Mouse (Mus musculus): ENCODE measurements around the gene Adgrf1. TPM values are rescaled to one million over a fixed set of nuclear protein-coding genes. Genes with fewer than 3 reads are reported as not detected.

Adgrf1 gene
- polyA plus RNA-seq, 1 experiment from 2014 or later = not detected

DNA sequence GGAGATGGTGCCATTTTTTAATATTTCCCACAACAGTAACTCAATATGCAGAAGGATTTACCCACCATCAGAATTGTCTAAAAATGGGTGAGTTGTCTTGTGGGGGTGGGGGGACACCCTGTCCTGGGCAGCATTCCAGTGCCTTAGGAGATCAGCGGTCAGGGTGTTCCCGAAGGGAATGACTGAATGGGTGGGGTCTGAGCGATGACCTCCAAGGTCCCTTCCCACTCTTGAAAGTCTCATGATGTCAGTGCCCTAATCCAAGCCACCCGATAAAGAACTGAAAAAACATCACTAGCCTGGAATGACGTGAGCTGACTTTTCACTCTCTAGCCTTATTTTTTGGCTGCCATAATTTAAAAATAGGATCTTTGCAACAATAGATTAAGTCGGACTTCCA, 95.2 kb downstream of the Adgrf1 start:
- Histone ChIP-seq H3K4me1 (replicated peaks; ENCODE audit: control insufficient read depth, insufficient read depth, low read length) (no peaks in the 10 kb centered on the region), H3K4me2 (replicated peaks) (no peak overlapping the region), H3K36me3 (replicated peaks; ENCODE audit: control insufficient read depth, insufficient read depth) (no peaks in the 10 kb centered on the region), H3K9me3 (ENCODE audit: control insufficient read depth, low read length) (no peaks in the 10 kb centered on the region), H3K9ac (no peak overlapping the region), H3K4me3 (replicated peaks; ENCODE audit: low read length) (no peak overlapping the region), H3K27ac (no peak overlapping the region), H3K27me3 (ENCODE audit: control insufficient read depth, insufficient read depth, low read length) (no peaks in the 10 kb centered on the region)
- WGBS = 94% methylated on average over 6 of the region's 6 CpGs
- DNase-seq (ENCODE audit: low spot score) (no peak), ATAC-seq (ENCODE audit: low FRiP score) (no peak)

DNA sequence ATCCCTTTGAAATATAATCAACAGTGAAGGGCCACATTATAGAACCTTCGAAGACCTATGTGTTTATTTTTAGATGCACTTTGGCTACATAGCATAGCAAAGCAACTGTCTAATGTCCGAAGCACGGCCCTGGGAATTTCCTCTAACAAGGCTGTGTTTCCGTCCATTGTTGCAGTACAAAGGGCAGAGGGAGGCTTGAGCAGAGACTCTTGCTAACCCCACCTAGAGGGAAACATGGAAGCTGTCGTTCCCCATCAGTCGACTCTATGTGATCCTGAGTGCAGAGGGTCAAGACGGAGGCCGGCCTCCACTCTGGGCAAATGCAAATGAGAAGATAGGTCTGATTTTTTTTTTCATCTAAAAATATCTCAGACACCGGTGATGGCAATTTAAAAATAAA, 96.4 kb downstream of the Adgrf1 start:
- ATAC-seq (ENCODE audit: low FRiP score) (no peak), DNase-seq (ENCODE audit: low spot score) (no peak)
- Histone ChIP-seq H3K9me3 (ENCODE audit: control insufficient read depth, low read length) (no peaks in the 10 kb centered on the region), H3K9ac (no peak overlapping the region), H3K4me1 (replicated peaks; ENCODE audit: control insufficient read depth, insufficient read depth, low read length) (no peaks in the 10 kb centered on the region), H3K4me2 (replicated peaks) (no peak overlapping the region), H3K36me3 (replicated peaks; ENCODE audit: control insufficient read depth, insufficient read depth) (no peaks in the 10 kb centered on the region), H3K27ac (no peak overlapping the region), H3K4me3 (replicated peaks; ENCODE audit: low read length) (no peak overlapping the region), H3K27me3 (ENCODE audit: control insufficient read depth, insufficient read depth, low read length) (no peaks in the 10 kb centered on the region)
- 50% methylated on average over 9 of the region's 9 CpGs for WGBS

DNA sequence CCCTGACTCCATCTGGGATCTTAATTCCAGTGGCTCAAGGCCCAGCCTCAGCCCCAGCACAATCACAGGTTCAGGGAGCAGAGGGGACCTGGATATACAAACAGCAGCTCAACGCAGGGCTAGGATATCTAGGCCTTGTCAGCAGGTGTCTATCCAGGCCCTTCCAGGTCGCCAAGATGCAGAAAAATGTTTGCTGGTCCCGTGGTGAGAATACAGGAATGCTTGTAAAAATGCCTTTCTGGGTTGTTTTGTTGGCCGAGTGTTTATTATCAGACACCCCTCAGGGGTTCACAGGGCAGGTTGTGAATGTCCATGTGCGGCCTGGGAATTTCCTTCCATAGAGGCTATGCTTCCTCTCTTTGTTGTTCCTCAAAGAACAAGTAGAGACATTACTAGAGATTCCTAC, 98.0 kb downstream of the Adgrf1 start:
- no peaks in the 10 kb centered on the region for H3K4me1 ChIP-seq (replicated peaks; ENCODE audit: control insufficient read depth, insufficient read depth, low read length)
- no peaks in the 10 kb centered on the region for H3K9me3 ChIP-seq (ENCODE audit: control insufficient read depth, low read length)
- H3K4me3 ChIP-seq (replicated peaks; ENCODE audit: low read length) = no peak overlapping the region
- no peaks in the 10 kb centered on the region for H3K36me3 ChIP-seq (replicated peaks; ENCODE audit: control insufficient read depth, insufficient read depth)
- no peak overlapping the region for H3K27ac ChIP-seq
- ATAC-seq (ENCODE audit: low FRiP score) (no peak), DNase-seq (ENCODE audit: low spot score) (no peak)
- no peaks in the 10 kb centered on the region for H3K27me3 ChIP-seq (ENCODE audit: control insufficient read depth, insufficient read depth, low read length)
- H3K4me2 ChIP-seq (replicated peaks) = no peak overlapping the region
- 68% methylated on average over 5 of the region's 5 CpGs for WGBS
- no peak overlapping the region for H3K9ac ChIP-seq

DNA sequence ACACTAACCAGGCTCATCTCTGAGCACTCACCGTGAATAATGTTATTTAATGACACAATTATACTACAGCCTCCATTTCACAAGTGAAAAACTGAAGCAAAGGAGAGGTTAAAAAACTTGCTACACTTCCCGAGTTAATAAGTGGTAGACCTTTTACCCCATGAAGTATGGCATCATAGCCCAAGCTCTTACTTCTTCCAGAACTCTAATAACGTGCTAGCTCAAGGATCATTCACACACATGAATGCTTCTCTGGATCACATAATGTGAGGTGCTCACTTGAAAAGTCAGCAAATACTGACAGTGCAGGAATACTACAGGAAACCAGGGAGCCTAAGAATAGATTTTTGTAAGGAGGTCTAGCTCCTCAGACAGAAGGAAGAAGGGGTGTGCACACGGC, 102.5 kb downstream of the Adgrf1 start:
- no peak for ATAC-seq (ENCODE audit: low FRiP score)
- Histone ChIP-seq H3K9me3 (ENCODE audit: control insufficient read depth, low read length) (no peaks in the 10 kb centered on the region), H3K36me3 (replicated peaks; ENCODE audit: control insufficient read depth, insufficient read depth) (no peaks in the 10 kb centered on the region), H3K4me1 (replicated peaks; ENCODE audit: control insufficient read depth, insufficient read depth, low read length) (no peaks in the 10 kb centered on the region), H3K27ac (no peak overlapping the region), H3K27me3 (ENCODE audit: control insufficient read depth, insufficient read depth, low read length) (no peaks in the 10 kb centered on the region), H3K4me3 (replicated peaks; ENCODE audit: low read length) (no peak overlapping the region), H3K4me2 (replicated peaks) (no peak overlapping the region), H3K9ac (no peak overlapping the region)
- 72% methylated on average over 4 of the region's 4 CpGs for whole genome bisulfite sequencing
- no peak for DNase-seq (ENCODE audit: low spot score)

DNA sequence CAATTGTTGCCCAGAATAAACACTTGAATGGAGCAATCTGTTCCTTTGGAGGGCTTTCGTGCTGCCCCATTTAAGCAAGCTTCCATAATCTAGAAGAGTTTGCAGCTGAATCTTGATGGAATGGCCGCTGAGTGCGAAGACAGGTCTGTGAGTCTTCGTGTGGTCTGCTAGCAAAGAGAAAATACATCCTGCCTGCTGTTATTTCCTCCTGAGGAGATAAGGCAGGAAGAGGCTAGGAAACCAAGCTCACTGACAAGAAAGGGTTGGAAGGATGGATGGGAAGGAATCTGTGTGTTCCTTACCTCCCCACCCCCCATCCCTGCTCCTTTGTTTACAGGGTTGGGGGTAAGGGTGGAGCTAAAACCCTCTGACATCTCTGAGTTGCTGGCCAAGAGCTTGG, 103.9 kb downstream of the Adgrf1 start:
- H3K9ac ChIP-seq = no peak overlapping the region
- H3K27me3 ChIP-seq (ENCODE audit: control insufficient read depth, insufficient read depth, low read length) = no peaks in the 10 kb centered on the region
- H3K4me2 ChIP-seq (replicated peaks) = no peak overlapping the region
- H3K4me3 ChIP-seq (replicated peaks; ENCODE audit: low read length) = no peak overlapping the region
- no peak for ATAC-seq (ENCODE audit: low FRiP score)
- H3K4me1 ChIP-seq (replicated peaks; ENCODE audit: control insufficient read depth, insufficient read depth, low read length) = no peaks in the 10 kb centered on the region
- no peaks in the 10 kb centered on the region for H3K9me3 ChIP-seq (ENCODE audit: control insufficient read depth, low read length)
- DNase-seq (ENCODE audit: low spot score) = no peak
- no peaks in the 10 kb centered on the region for H3K36me3 ChIP-seq (replicated peaks; ENCODE audit: control insufficient read depth, insufficient read depth)
- no peak overlapping the region for H3K27ac ChIP-seq
- 55% methylated on average over 4 of the region's 4 CpGs for WGBS

Other genes with a start within 250 kb of the Adgrf1 start
- gene Adgrf5, start 90.1 kb downstream of the Adgrf1 start, polyA plus RNA-seq (2014; fragmentation: Nextera tagmentation; extraction: Ambion mirVana) = 9.6 TPM in 2 replicates
- gene Mep1a, start 232.5 kb downstream of the Adgrf1 start, polyA plus RNA-seq (2014; fragmentation: Nextera tagmentation; extraction: Ambion mirVana) = 0.09 and 0.12 TPM in 2 replicates

All from hindbrain, embryonic 14.5 days (tissue).